Mouse (Mus musculus) left cerebral cortex, adult 9 months (tissue): ENCODE results near the gene Phpt1.
A peak's percentile ranks its signal among the peaks of the same experiment; 100 is the strongest.

Experiments
- DNase-seq, 2 experiments: peaks; one replicate each; pipeline ENCODE4 v3.0.0; 2022; ENCODE audit warnings: low spot score in 2 of 2

Phpt1 gene

GRCm38 (mm10) chr2:25582466-25583119 is 7.6 kb upstream of the Phpt1 start:
- peak in 1 of 2 experiments; percentile 90 for DNase-seq

- DNase-seq, result peak in 1 of 2 experiments; percentile 54
Observed at GRCm38 (mm10) chr2:25581901-25582301, 6.9 kb upstream of the Phpt1 start.

GRCm38 (mm10) chr2:25581294-25581864 is 6.4 kb upstream of the Phpt1 start, which contains the start of gene Ajm1:
TSS of gene Ajm1 (minus strand) at chr2:25581757.
- peak in 1 of 2 experiments; percentile 78 for DNase-seq

- peak in 1 of 2 experiments; percentile 50 for DNase-seq
Observed at GRCm38 (mm10) chr2:25580621-25581101, 5.6 kb upstream of the Phpt1 start.

- peak in 1 of 2 experiments; percentile 75 for DNase-seq
Observed at GRCm38 (mm10) chr2:25579737-25580460, 4.9 kb upstream of the Phpt1 start.

- DNase-seq, result no peak
Observed at GRCm38 (mm10) chr2:25578796-25579736, 4.0 kb upstream of the Phpt1 start.

GRCm38 (mm10) chr2:25577951-25578795 is 3.1 kb upstream of the Phpt1 start:
- DNase-seq, result no peak

GRCm38 (mm10) chr2:25576965-25577891 is 2.2 kb upstream of the Phpt1 start:
- no peak for DNase-seq

GRCm38 (mm10) chr2:25576028-25576850 is 1.2 kb upstream of the Phpt1 start:
- peak in 1 of 2 experiments; percentile 64 for DNase-seq

- DNase-seq, result peak in 1 of 2 experiments; percentile 59
Observed at GRCm38 (mm10) chr2:25575432-25576027, 506 bp upstream of the Phpt1 start.

- DNase-seq, result no peak
Observed at GRCm38 (mm10) chr2:25574136-25574535, 888 bp downstream of the Phpt1 start.

- DNase-seq, result no peak
Observed at GRCm38 (mm10) chr2:25573068-25573467, 2.0 kb downstream of the Phpt1 start.

GRCm38 (mm10) chr2:25571221-25571620 is 3.8 kb downstream of the Phpt1 start:
- DNase-seq, result no peak

- DNase-seq, result no peak
Observed at GRCm38 (mm10) chr2:25569323-25569722, 5.7 kb downstream of the Phpt1 start.

GRCm38 (mm10) chr2:25568473-25569019 is 6.5 kb downstream of the Phpt1 start:
- DNase-seq, result no peak

- DNase-seq, result no peak
Observed at GRCm38 (mm10) chr2:25566558-25566957, 8.5 kb downstream of the Phpt1 start.

GRCm38 (mm10) chr2:25565741-25566140 is 9.3 kb downstream of the Phpt1 start:
- DNase-seq, result no peak

GRCm38 (mm10) chr2:25561946-25562345 is 13.1 kb downstream of the Phpt1 start:
- no peak for DNase-seq
